Mouse (Mus musculus): Measurements from ENCODE around the gene Dpyd. TPM values are rescaled to one million over a fixed set of nuclear protein-coding genes. Genes with fewer than 3 reads are reported as not detected.

The Dpyd gene
- polyA plus RNA-seq, 2 experiments: 1.6 to 2.4 TPM

- TF ChIP-seq CTCF (IDR thresholded peaks at IDR 0.05; ENCODE audit: low read depth) (no peak), EP300 (IDR thresholded peaks at IDR 0.05; ENCODE audit: low read depth) (no peak)
- no peaks in the 10 kb centered on the region for H3K9me3 ChIP-seq (ENCODE audit: control insufficient read depth, low read length)
- no peak overlapping the region for H3K4me2 ChIP-seq (ENCODE audit: low read depth)
- ATAC-seq (ENCODE audit: insufficient read depth): no peak
- H3K36me3 ChIP-seq (replicated peaks; ENCODE audit: control insufficient read depth, insufficient read depth, low read depth): no peaks in the 10 kb centered on the region
- no peak overlapping the region for H3K9ac ChIP-seq (replicated peaks)
- no peaks in the 10 kb centered on the region for H3K27me3 ChIP-seq (ENCODE audit: control insufficient read depth, insufficient read depth, low read length)
- no peak overlapping the region for H3K4me3 ChIP-seq (ENCODE audit: insufficient read depth in 1 of 2, low read depth in 2 of 2, low read length in 2 of 2)
- no peak overlapping the region for H3K27ac ChIP-seq
- no peak for DNase-seq (ENCODE audit: low read depth in 3 of 3, low spot score in 3 of 3)
- WGBS (ENCODE audit: insufficient replicate concordance): 21% methylated on average over 1 of the region's 1 CpGs
- H3K4me1 ChIP-seq (replicated peaks; ENCODE audit: control insufficient read depth in 2 of 2, insufficient read depth in 2 of 2, low read length in 1 of 2): no peaks in the 10 kb centered on the region
Observed at GRCm38 (mm10) chr3:119063642-119064041, 501.7 kb downstream of the Dpyd start.

DNA sequence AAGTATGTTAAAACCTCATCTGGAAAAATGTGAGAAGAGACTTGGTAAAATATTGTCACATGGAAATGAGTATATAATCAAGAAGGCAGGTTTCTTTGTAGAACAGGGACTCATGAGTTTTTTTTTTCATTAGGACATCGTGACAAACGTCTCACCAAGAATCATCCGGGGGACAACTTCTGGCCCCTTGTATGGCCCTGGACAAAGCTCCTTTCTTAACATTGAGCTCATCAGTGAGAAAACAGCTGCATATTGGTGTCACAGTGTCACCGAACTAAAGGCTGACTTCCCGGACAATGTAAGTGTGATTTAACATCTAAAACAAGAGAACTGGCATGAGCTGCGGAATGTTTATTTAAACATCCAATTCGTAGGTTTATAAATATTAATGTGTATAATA is 502.8 kb downstream of the Dpyd start:
- Histone ChIP-seq H3K9ac (replicated peaks) (no peak overlapping the region), H3K9me3 (ENCODE audit: control insufficient read depth, low read length) (no peaks in the 10 kb centered on the region), H3K4me3 (ENCODE audit: insufficient read depth in 1 of 2, low read depth in 2 of 2, low read length in 2 of 2) (no peak overlapping the region), H3K4me1 (replicated peaks; ENCODE audit: control insufficient read depth in 2 of 2, insufficient read depth in 2 of 2, low read length in 1 of 2) (no peaks in the 10 kb centered on the region), H3K4me2 (ENCODE audit: low read depth) (no peak overlapping the region), H3K27ac (no peak overlapping the region), H3K27me3 (ENCODE audit: control insufficient read depth, insufficient read depth, low read length) (no peaks in the 10 kb centered on the region), H3K36me3 (replicated peaks; ENCODE audit: control insufficient read depth, insufficient read depth, low read depth) (no peaks in the 10 kb centered on the region)
- ATAC-seq (ENCODE audit: insufficient read depth) (no peak), DNase-seq (ENCODE audit: low read depth in 3 of 3, low spot score in 3 of 3) (no peak)
- TF ChIP-seq CTCF (IDR thresholded peaks at IDR 0.05; ENCODE audit: low read depth): no peak
- 72% methylated on average over 7 of the region's 7 CpGs for WGBS (ENCODE audit: insufficient replicate concordance)

- ATAC-seq (ENCODE audit: insufficient read depth): no peak
- H3K27ac ChIP-seq: no peak overlapping the region
- no peak overlapping the region for H3K4me3 ChIP-seq (ENCODE audit: insufficient read depth in 1 of 2, low read depth in 2 of 2, low read length in 2 of 2)
- 78% methylated on average over 9 of the region's 9 CpGs for WGBS (ENCODE audit: insufficient replicate concordance)
- no peak overlapping the region for H3K4me2 ChIP-seq (ENCODE audit: low read depth)
- DNase-seq (ENCODE audit: low read depth in 3 of 3, low spot score in 3 of 3): no peak
- TF ChIP-seq CTCF (IDR thresholded peaks at IDR 0.05; ENCODE audit: low read depth) (no peak), EP300 (IDR thresholded peaks at IDR 0.05; ENCODE audit: low read depth) (no peak)
- H3K27me3 ChIP-seq (ENCODE audit: control insufficient read depth, insufficient read depth, low read length): no peaks in the 10 kb centered on the region
- no peaks in the 10 kb centered on the region for H3K9me3 ChIP-seq (ENCODE audit: control insufficient read depth, low read length)
- H3K9ac ChIP-seq (replicated peaks): no peak overlapping the region
- no peaks in the 10 kb centered on the region for H3K36me3 ChIP-seq (replicated peaks; ENCODE audit: control insufficient read depth, insufficient read depth, low read depth)
- H3K4me1 ChIP-seq (replicated peaks; ENCODE audit: control insufficient read depth in 2 of 2, insufficient read depth in 2 of 2, low read length in 1 of 2): no peaks in the 10 kb centered on the region
Observed at GRCm38 (mm10) chr3:119067221-119067620, 505.3 kb downstream of the Dpyd start.

- Histone ChIP-seq H3K27me3 (ENCODE audit: control insufficient read depth, insufficient read depth, low read length) (no peaks in the 10 kb centered on the region), H3K4me1 (replicated peaks; ENCODE audit: control insufficient read depth in 2 of 2, insufficient read depth in 2 of 2, low read length in 1 of 2) (no peaks in the 10 kb centered on the region), H3K27ac (no peak overlapping the region), H3K4me2 (ENCODE audit: low read depth) (no peak overlapping the region), H3K36me3 (replicated peaks; ENCODE audit: control insufficient read depth, insufficient read depth, low read depth) (no peaks in the 10 kb centered on the region), H3K9me3 (ENCODE audit: control insufficient read depth, low read length) (no peaks in the 10 kb centered on the region), H3K4me3 (ENCODE audit: insufficient read depth in 1 of 2, low read depth in 2 of 2, low read length in 2 of 2) (no peak overlapping the region), H3K9ac (replicated peaks) (no peak overlapping the region)
- DNase-seq (ENCODE audit: low read depth in 3 of 3, low spot score in 3 of 3) (no peak), ATAC-seq (ENCODE audit: insufficient read depth) (no peak)
- TF ChIP-seq EP300 (IDR thresholded peaks at IDR 0.05; ENCODE audit: low read depth): no peak
- TF ChIP-seq CTCF (IDR thresholded peaks at IDR 0.05; ENCODE audit: low read depth): no peak
- 26% methylated on average over 1 of the region's 1 CpGs for WGBS (ENCODE audit: insufficient replicate concordance)
Observed at GRCm38 (mm10) chr3:119086618-119087017, 524.7 kb downstream of the Dpyd start.

- TF ChIP-seq EP300 (IDR thresholded peaks at IDR 0.05; ENCODE audit: low read depth): no peak
- TF ChIP-seq CTCF (IDR thresholded peaks at IDR 0.05; ENCODE audit: low read depth): no peak
- H3K4me2 ChIP-seq (ENCODE audit: low read depth): no peak overlapping the region
- no peak overlapping the region for H3K4me3 ChIP-seq (ENCODE audit: insufficient read depth in 1 of 2, low read depth in 2 of 2, low read length in 2 of 2)
- WGBS (ENCODE audit: insufficient replicate concordance): 60% methylated on average over 5 of the region's 5 CpGs
- no peak for ATAC-seq (ENCODE audit: insufficient read depth)
- no peak overlapping the region for H3K27ac ChIP-seq
- no peak for DNase-seq (ENCODE audit: low read depth in 3 of 3, low spot score in 3 of 3)
- no peaks in the 10 kb centered on the region for H3K4me1 ChIP-seq (replicated peaks; ENCODE audit: control insufficient read depth in 2 of 2, insufficient read depth in 2 of 2, low read length in 1 of 2)
- no peaks in the 10 kb centered on the region for H3K36me3 ChIP-seq (replicated peaks; ENCODE audit: control insufficient read depth, insufficient read depth, low read depth)
- H3K9me3 ChIP-seq (ENCODE audit: control insufficient read depth, low read length): no peaks in the 10 kb centered on the region
- H3K9ac ChIP-seq (replicated peaks): no peak overlapping the region
- no peaks in the 10 kb centered on the region for H3K27me3 ChIP-seq (ENCODE audit: control insufficient read depth, insufficient read depth, low read length)
Observed at GRCm38 (mm10) chr3:119095223-119095886, 533.4 kb downstream of the Dpyd start.
